Mouse (Mus musculus) kidney, embryonic 15.5 days (tissue): ENCODE measurements around the gene Irgq. TPM values are rescaled to one million over a fixed set of nuclear protein-coding genes. Genes with fewer than 3 reads are reported as not detected.

Source experiments
- ATAC-seq: fragments of 200-750 bp; cut with Nextera tagmentation; replicated peaks from 2 replicates; pipeline ENCODE4 v1.8.0; 2017; ENCODE audit warnings: moderate TSS enrichment; ENCODE audit not compliant: low FRiP score
- H3K27ac ChIP-seq: fragments of 300-500 bp; sonication (generic); 2 replicates; pipeline ENCODE4 v1.5.1; 2015; ENCODE audit warnings: mild to moderate bottlenecking, inconsistent platforms
- H3K27me3 ChIP-seq: fragments of 300-500 bp; sonication (generic); 2 replicates; pipeline ENCODE4 v1.6.1; 2015; ENCODE audit warnings: inconsistent platforms
- H3K36me3 ChIP-seq: fragments of 300-500 bp; sonication (generic); 2 replicates; pipeline ENCODE4 v1.6.1; 2015; ENCODE audit warnings: inconsistent platforms
- H3K4me1 ChIP-seq: fragments of 300-500 bp; sonication (generic); 2 replicates; pipeline ENCODE4 v1.6.1; 2015; ENCODE audit warnings: inconsistent platforms
- H3K4me2 ChIP-seq: fragments of 300-500 bp; sonication (generic); 2 replicates; pipeline ENCODE4 v1.6.1; 2015; ENCODE audit warnings: moderate library complexity, mild to moderate bottlenecking, inconsistent platforms
- H3K4me3 ChIP-seq: fragments of 300-500 bp; sonication (generic); replicated peaks from 2 replicates; pipeline ENCODE4 v1.5.1; 2015; ENCODE audit warnings: mild to moderate bottlenecking, inconsistent platforms
- H3K9ac ChIP-seq: fragments of 300-500 bp; sonication (generic); 2 replicates; pipeline ENCODE4 v1.6.1; 2015; ENCODE audit warnings: mild to moderate bottlenecking, inconsistent platforms
- H3K9me3 ChIP-seq: fragments of 300-500 bp; sonication (generic); replicated peaks from 2 replicates; pipeline ENCODE4 v1.6.1; 2016; ENCODE audit warnings: inconsistent platforms
- WGBS: fragments of 180-500 bp; shearing (Covaris S2); methylation state at CpG from one replicate; pipeline ENCODE4 v1.1.7; 2015; ENCODE audit warnings: mixed read lengths; 5-methylcytosine and 5-hydroxymethylcytosine counted together
- polyA plus RNA-seq: library from polyadenylated mRNA; unstranded; fragments of >200 nt; fragmentation: Nextera tagmentation; extraction: Ambion mirVana; gene quantifications from 2 replicates; pipeline ENCODE4 v1.2.1, GENCODE M21; 2015

Irgq gene
- polyA plus RNA-seq, 1 experiment from 2014 or later = 8.3 TPM

DNA sequence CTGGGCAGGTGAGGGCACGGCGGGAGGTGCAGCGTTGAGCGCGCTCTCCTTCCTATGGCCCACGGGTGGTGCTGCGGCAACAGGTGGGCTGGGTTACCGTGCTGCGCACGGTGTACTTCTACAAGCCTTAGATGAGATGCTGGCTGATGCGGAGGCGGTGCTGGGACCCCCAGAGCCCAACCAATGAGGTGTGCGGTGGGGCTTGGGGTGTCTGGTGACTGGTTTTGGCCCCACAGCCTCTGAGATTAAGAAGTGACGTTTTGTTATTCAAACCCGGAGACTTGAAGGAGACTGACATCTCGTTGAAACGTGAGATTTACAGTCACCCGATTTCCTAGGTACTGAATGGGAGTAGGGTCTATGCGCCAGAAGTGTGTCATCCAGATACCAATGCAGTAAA, 3.8 kb downstream of the Irgq start:
- Histone ChIP-seq H3K9me3 (no peaks in the 10 kb centered on the region), H3K4me3 (no peak overlapping the region), H3K27me3 (no peaks in the 10 kb centered on the region; the same call in 1 of the 2 replicates), H3K4me1 (peaks cover 58% of the 10 kb centered on the region), H3K4me2 (peak overlapping the region; percentile 40), H3K36me3 (peaks cover 31% of the 10 kb centered on the region), H3K9ac (no peak overlapping the region), H3K27ac (no peak overlapping the region)
- ATAC-seq = no peak
- WGBS = 36% methylated on average over 19 of the region's 19 CpGs

DNA sequence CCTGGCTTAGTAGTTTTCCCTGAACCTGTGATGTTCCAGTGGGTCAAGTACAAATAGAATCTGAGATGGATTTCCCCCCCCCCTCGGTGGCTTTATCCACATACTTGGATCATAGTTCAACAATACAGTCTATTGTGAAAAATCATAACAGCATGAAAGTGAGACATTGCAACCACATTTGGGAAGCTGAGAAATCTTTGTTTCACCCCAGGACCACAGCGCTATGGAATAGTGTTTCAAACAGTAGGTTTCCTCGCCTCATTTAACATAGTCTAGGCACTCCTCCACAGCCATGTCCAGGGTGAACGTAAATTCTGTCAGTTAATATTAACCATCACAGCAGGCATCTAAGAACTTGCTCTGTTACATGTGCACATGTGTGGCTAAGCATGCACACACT, 6.6 kb downstream of the Irgq start:
- Histone ChIP-seq H3K4me1 (peaks cover 45% of the 10 kb centered on the region), H3K4me2 (0 out of 2 replicates have a peak overlapping the region, but pooled peaks have one; percentile 21), H3K9me3 (no peaks in the 10 kb centered on the region), H3K36me3 (peaks cover 31% of the 10 kb centered on the region), H3K4me3 (no peak overlapping the region), H3K9ac (no peak overlapping the region), H3K27me3 (no peaks in the 10 kb centered on the region; the same call in 1 of the 2 replicates), H3K27ac (peak overlapping the region; percentile 77)
- 31% methylated on average over 4 of the region's 4 CpGs for WGBS
- no peak; the same call in 1 of the 2 replicates for ATAC-seq

DNA sequence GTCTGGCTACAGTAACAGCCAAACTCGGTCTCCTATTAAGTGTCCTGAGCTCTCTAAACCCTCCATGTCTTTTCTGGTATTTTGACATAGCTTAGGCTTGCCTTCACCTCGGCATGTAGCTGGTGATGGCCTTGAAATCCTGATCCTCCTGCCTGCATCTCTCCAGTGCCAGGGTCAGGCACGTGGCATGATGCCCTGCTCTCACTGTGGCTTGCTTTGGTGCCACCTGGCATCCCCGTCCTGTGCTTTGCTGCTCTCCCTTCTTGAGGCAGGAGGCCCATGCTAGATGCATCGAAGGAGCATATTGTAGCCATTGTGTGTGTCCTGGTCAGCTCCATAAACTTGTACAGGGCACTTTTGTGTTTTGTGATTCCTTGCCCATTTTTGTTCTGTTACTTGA, 7.1 kb downstream of the Irgq start:
- Histone ChIP-seq H3K27me3 (no peaks in the 10 kb centered on the region; the same call in 1 of the 2 replicates), H3K9ac (no peak overlapping the region), H3K27ac (peak overlapping the region; percentile 77), H3K4me1 (peaks cover 40% of the 10 kb centered on the region), H3K4me3 (no peak overlapping the region), H3K9me3 (no peaks in the 10 kb centered on the region), H3K4me2 (0 out of 2 replicates have a peak overlapping the region, but pooled peaks have one; percentile 21), H3K36me3 (peaks cover 31% of the 10 kb centered on the region)
- no peak for ATAC-seq
- WGBS = 65% methylated on average over 5 of the region's 5 CpGs

DNA sequence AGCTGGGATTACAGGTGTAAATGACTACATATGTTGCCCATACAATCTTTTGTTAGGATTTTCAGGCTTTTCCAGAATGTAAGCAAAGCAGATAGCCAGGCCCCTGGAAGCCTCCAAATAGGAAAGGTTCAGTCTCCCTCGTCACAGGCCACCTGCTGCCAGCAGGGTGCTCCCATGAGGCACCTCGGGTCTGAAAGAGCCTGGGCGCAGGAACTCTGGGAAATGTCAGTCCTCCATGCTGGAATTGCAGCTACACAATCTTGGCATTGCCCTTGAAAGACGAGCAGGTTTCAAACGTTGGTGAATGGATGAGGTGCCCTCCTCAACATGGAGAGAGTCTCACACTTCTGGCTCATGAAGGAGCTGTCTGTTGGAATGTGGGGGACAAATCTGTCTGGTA, 7.7 kb downstream of the Irgq start:
- H3K27ac ChIP-seq = peak overlapping the region; percentile 77
- peaks cover 39% of the 10 kb centered on the region for H3K4me1 ChIP-seq
- peaks cover 30% of the 10 kb centered on the region for H3K36me3 ChIP-seq
- H3K4me3 ChIP-seq = no peak overlapping the region
- no peaks in the 10 kb centered on the region for H3K9me3 ChIP-seq
- no peak overlapping the region for H3K4me2 ChIP-seq
- no peak for ATAC-seq
- no peaks in the 10 kb centered on the region; the same call in 1 of the 2 replicates for H3K27me3 ChIP-seq
- 48% methylated on average over 5 of the region's 5 CpGs for WGBS
- no peak overlapping the region for H3K9ac ChIP-seq

DNA sequence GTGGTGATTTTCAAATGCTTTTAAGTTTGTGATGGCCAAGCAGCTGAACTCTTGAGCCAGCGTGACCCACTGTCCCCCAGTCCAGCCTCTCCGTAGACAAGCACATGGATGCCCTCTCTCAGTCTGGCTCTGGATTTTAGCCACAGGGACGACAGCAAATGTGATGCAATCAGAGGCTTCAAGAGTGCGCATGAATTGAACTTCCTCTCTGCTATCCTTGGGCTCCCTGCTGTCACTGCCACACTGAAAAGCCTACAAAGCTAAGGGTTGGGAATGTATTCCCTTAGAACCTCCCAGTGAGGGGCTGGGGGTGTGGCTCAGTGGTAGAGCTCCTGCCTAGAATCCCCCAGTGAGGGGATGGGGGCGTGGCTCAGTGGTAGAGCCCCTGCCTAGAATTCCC, 8.2 kb downstream of the Irgq start:
- Histone ChIP-seq H3K27ac (no peak overlapping the region), H3K27me3 (no peaks in the 10 kb centered on the region), H3K9me3 (no peaks in the 10 kb centered on the region), H3K4me3 (no peak overlapping the region), H3K9ac (no peak overlapping the region), H3K4me2 (no peak overlapping the region), H3K4me1 (peaks cover 35% of the 10 kb centered on the region), H3K36me3 (peaks cover 25% of the 10 kb centered on the region)
- ATAC-seq = no peak
- WGBS = 89% methylated on average over 5 of the region's 5 CpGs

DNA sequence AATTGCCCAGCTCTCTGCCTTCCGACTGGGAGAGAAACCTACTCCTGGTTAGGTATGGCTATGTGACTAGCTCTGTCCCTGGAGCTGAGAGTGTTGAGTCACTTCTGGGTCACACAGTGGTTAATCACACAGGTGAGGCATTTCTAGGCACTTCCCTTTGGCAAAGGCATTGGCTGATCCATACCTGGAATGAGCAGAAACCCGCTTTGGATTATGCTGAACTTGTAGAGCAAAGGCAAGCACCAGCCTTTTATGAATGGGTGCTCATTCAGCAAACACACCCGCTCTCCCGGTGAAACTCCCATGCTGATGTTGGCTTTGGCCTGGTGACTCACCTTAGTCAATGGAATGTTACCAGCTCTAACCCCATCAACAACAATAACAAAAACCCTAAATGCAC, 9.2 kb downstream of the Irgq start:
- Histone ChIP-seq H3K9me3 (no peaks in the 10 kb centered on the region), H3K36me3 (peaks cover 15% of the 10 kb centered on the region), H3K9ac (no peak overlapping the region), H3K4me3 (no peak overlapping the region), H3K4me2 (no peak overlapping the region), H3K4me1 (peaks cover 28% of the 10 kb centered on the region), H3K27ac (no peak overlapping the region), H3K27me3 (no peaks in the 10 kb centered on the region)
- WGBS = 89% methylated on average over 4 of the region's 4 CpGs
- no peak for ATAC-seq

DNA sequence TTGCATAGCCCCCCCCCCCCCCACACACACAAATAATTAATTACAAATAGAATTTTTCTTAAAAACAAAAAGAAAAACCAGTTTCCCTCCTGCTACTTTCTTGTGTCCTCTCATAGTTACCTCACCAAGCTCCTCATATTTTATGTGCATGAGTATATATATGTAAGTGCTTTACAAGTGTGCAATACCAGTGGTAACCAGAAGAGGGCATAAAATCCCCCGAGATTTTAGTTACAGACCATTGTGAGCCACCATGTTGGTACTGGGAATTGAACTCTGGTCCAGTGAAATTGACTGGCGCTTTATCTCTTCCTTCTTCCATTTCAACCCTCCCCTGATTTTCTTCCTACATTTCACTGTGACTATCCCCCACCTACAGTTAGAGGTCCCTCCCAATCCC, 14.0 kb downstream of the Irgq start:
- H3K27ac ChIP-seq = no peak overlapping the region
- H3K4me1 ChIP-seq = peaks cover 22% of the 10 kb centered on the region
- 87% methylated on average over 2 of the region's 2 CpGs for WGBS
- no peak for ATAC-seq
- H3K4me3 ChIP-seq = no peak overlapping the region
- H3K27me3 ChIP-seq = no peaks in the 10 kb centered on the region
- H3K36me3 ChIP-seq = peaks cover 14% of the 10 kb centered on the region
- H3K9ac ChIP-seq = no peak overlapping the region
- H3K9me3 ChIP-seq = no peaks in the 10 kb centered on the region
- H3K4me2 ChIP-seq = no peak overlapping the region

DNA sequence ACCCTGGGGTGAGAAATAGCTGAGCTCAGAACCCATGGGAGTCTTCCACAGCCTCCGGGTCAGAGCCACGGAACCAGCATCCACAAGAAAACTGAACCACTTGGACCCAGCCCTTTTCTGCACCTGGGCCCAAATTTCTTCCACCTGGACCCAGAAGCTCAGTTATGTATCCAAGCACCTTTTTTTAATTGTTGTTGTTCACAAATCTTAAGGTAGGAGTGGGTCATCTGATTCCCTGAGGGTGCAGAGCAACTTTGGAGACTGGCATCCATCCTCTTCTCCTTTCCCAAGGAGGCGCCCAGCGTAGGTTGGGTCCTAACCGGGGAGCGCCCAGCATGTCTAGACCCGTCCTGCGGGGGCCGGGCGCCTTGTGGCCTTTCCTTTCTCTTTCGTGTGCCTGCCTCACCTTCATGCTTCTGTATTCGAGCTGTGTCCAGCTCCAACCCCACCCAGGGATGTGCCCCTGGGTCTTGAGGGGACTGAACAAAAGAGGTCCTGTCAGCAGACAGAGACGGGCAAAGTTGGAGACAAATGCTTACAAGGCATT, 15.7 kb downstream of the Irgq start, which contains the start of the genes Pinlyp and Xrcc1:
Pinlyp (minus strand) TSS at position 51 of the 547 bp plus-strand sequence.
Xrcc1 (plus strand) TSS at position 222 of the 547 bp plus-strand sequence.
- peaks cover 31% of the 10 kb centered on the region for H3K36me3 ChIP-seq
- no peaks in the 10 kb centered on the region for H3K9me3 ChIP-seq
- ATAC-seq = peak; percentile 10; the same call in 1 of the 2 replicates
- H3K27ac ChIP-seq = peak within 1 kb of the TSS; percentile 96
- H3K27me3 ChIP-seq = no peaks in the 10 kb centered on the region
- peak within 1 kb of the TSS; percentile 74 for H3K4me2 ChIP-seq
- H3K4me1 ChIP-seq = peaks cover 22% of the 10 kb centered on the region
- WGBS = 26% methylated on average over 13 of the region's 13 CpGs
- H3K9ac ChIP-seq = peak within 1 kb of the TSS; percentile 83
- H3K4me3 ChIP-seq = peak within 1 kb of the TSS; percentile 87

DNA sequence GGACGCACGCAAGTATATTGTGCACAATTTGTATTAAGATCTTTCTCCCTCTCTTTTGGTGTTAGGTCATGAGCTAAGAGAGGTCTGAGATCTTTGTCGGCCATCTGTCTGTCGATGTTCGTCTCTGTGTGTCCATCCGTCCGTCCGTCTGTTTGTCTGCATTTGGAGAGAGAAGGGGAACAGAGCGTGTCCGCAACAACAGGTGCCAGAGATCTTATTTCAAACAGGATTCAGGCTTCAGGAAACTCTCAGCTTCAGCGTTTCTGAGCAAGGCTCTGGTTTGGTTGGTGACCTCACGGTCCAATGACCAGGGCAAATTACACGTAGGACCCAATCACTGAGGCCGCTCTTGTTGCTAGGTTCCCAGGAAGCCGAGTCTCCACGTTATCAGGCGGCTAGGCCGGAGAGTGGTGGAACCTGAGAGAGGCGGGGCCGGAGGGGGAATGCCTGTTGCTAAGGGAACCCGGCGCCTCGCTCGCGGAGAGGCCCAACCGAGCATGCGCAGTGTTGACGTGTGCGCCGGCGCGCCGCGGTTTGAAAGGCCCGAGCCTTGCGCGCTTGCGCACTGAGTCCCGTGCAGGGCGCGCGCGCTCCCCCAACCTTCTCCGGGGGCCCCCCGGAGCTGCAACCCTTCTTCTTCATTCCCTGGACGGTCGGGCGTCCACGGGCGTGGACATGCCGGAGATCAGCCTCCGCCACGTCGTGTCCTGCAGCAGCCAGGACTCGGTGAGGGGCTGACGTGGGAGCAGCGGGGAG, 16.3 kb downstream of the Irgq start:
- Histone ChIP-seq H3K9ac (peak overlapping the region; percentile 83), H3K4me2 (peak overlapping the region; percentile 74), H3K36me3 (peaks cover 37% of the 10 kb centered on the region), H3K27ac (peak overlapping the region; percentile 96), H3K4me1 (peaks cover 20% of the 10 kb centered on the region), H3K4me3 (peak overlapping the region; percentile 87), H3K9me3 (no peaks in the 10 kb centered on the region), H3K27me3 (no peaks in the 10 kb centered on the region)
- peak; percentile 99 for ATAC-seq
- WGBS = under 1% methylated on average over 57 of the region's 57 CpGs

DNA sequence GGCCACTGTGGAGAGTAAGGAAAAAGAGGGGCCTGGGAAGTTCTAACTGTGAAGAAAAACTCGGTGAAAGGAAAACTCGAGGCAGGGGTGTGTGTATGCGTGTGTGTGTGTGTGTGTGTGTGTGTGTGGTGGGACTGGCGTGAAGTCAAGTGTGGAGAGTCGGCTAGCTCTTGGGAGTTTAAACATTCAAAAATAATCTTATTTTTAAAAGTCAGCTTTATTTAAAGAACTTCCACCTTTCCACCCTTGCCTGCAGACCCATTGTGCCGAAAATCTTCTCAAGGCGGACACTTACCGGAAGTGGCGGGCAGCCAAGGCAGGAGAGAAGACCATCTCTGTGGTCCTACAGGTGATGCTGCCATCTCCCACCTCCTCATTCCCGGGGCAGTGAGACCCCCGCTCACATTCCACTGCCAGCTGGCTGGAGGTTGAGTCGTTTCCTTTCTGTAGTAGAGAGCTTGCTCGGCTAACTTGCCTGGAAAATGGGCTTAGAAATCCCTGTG, 17.1 kb downstream of the Irgq start:
- Histone ChIP-seq H3K4me1 (peaks cover 20% of the 10 kb centered on the region), H3K4me3 (peak overlapping the region; percentile 87), H3K4me2 (peak overlapping the region; percentile 74), H3K9ac (peak overlapping the region; percentile 83), H3K27me3 (no peaks in the 10 kb centered on the region), H3K9me3 (no peaks in the 10 kb centered on the region), H3K27ac (peak overlapping the region; percentile 96), H3K36me3 (peaks cover 45% of the 10 kb centered on the region)
- WGBS = 21% methylated on average over 13 of the region's 13 CpGs
- no peak for ATAC-seq

DNA sequence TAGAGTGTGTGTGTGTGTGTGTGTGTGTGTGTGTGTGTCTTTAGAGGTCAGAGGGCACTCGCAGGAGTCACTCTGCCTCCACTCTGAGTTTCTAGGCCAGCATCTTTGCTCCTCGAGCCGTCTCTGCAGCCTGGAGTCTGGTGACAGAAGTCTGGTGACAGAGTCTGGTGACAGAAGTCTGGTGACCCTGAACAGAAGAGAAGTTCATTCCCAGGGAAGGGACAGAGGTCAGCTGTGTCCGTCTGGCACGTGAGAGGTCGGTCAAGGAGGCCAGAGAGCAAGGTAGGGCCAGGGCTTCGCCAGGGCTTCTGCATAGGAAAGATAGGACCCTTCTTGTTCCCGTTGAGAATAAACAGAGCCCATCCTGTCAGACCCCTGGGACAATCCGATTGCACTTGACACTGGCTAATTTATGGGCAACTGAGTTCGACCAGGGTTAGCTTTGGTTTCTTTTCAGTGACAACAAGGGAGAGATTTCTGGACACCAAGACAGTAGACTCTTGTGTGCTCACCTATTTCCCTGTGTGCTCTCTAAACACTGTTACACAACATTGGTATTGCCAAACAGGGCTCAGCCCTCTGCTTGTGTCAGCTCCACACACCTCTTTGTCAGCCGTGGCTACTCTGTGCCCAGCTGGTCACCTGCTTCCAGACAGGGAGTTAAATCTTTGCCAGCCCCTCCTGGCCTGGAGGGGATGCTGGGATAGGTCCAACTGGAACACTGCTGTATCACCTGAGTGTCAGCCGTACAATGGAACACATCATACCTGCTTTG, 21.7 kb downstream of the Irgq start:
- Histone ChIP-seq H3K27ac (no peak overlapping the region), H3K9ac (no peak overlapping the region), H3K4me3 (no peak overlapping the region), H3K4me1 (peaks cover 14% of the 10 kb centered on the region), H3K36me3 (peaks cover 85% of the 10 kb centered on the region), H3K27me3 (no peaks in the 10 kb centered on the region), H3K9me3 (no peaks in the 10 kb centered on the region; the same call in 1 of the 2 replicates), H3K4me2 (no peak overlapping the region)
- ATAC-seq = no peak
- 72% methylated on average over 12 of the region's 12 CpGs for WGBS
